Mouse (Mus musculus) stomach, adult 2 months (tissue): ENCODE results near the gene Tm7sf3. TPM values are rescaled to one million over a fixed set of nuclear protein-coding genes. Genes with fewer than 3 reads are reported as not detected.

ENCODE experiments used
- polyA plus RNA-seq: library from polyadenylated mRNA; depleted of rRNA; stranded (reverse); fragments of >200 nt; gene quantifications from 2 replicates; pipeline ENCODE4 v1.2.3, GENCODE M21; 2012; rRNA removed

The Tm7sf3 gene
- polyA plus RNA-seq: 5.1 and 5.7 TPM in 2 replicates

GRCm38 (mm10) chr6:146642276-146643183, at the start of gene Tm7sf3, which contains the start of gene Med21:
Tm7sf3 (minus strand) TSS chr6:146642824.
Med21 (plus strand) TSS chr6:146642547.

DNA sequence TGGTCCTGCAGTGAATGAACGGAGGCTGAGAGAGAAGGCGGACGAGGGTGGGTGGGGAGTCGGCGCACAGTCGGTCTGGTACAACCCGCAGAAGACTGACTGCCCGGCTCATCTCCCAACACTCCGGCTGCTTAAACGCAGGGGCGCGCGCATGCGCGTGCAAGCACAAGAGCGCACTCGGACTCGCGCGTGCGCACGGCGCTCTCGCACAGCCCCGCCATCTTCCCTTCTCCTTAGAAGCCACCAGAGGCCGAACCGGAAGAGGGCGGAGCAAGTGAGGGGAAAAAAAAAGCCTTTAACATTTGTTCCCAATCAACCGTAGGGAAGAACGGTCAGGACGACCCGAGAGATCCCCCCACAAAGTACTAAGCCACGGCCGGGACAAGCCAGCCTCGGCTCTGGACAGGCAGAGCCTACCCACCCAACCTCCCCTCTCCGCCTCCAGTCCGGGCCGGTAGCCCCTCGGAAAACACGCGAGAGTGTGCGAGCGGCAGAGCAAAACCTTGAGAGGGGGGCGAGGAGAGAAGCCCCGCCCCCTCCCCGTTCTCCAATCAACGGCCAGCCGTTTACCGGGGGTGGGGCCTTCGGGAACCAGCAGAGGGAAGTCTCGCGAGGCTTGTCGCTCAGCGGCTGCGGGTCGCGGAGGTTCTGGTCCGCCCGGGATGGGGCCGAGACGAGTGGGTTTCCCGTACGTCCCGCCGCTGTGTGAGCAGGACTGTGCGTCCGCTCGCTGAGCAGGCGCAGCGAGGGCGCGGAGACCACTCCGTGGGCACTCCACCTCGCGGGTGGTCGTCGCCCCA, 65.1 kb downstream of the Tm7sf3 start, which contains the start of gene Ints13:
Gene Ints13, minus strand, starts transcription at position 526 of the 800 bp plus-strand sequence.

GRCm38 (mm10) chr6:146576903-146577302, 65.7 kb downstream of the Tm7sf3 start, which contains the start of gene Fgfr1op2:
Fgfr1op2 (plus strand) TSS chr6:146577203.

Other genes with a start within 250 kb of the Tm7sf3 start
- 2.1 and 3.6 TPM in 2 replicates for gene Itpr2, start 140.6 kb downstream of the Tm7sf3 start, polyA plus RNA-seq
- gene Fgfr1op2, start 65.6 kb downstream of the Tm7sf3 start, polyA plus RNA-seq: 32.6 and 74.2 TPM in 2 replicates
- gene Ints13, start 65.0 kb downstream of the Tm7sf3 start, polyA plus RNA-seq: 2.1 and 2.4 TPM in 2 replicates
- gene Med21, start 277 bp downstream of the Tm7sf3 start, polyA plus RNA-seq: 4.6 and 6.1 TPM in 2 replicates
- gene Stk38l, start 82.2 kb upstream of the Tm7sf3 start, polyA plus RNA-seq: 1.2 and 1.4 TPM in 2 replicates
- 4.5 and 5.9 TPM in 2 replicates for gene Arntl2, start 153.2 kb upstream of the Tm7sf3 start, polyA plus RNA-seq
- gene Smco2, start 207.3 kb upstream of the Tm7sf3 start, polyA plus RNA-seq: not detected in 2 replicates
- 3.4 and 4.8 TPM in 2 replicates for gene Ppfibp1, start 245.7 kb upstream of the Tm7sf3 start, polyA plus RNA-seq